Mouse (Mus musculus): ENCODE data around the gene Ripor2. TPM values are rescaled to one million over a fixed set of nuclear protein-coding genes. Genes with fewer than 3 reads are reported as not detected.

The Ripor2 gene
- polyA plus RNA-seq (2015; fragmentation: Nextera tagmentation; extraction: Ambion mirVana), result 2.7 and 3.3 TPM in 2 replicates

- Histone ChIP-seq H3K36me3 (no peaks in the 10 kb centered on the region), H3K4me2 (no peak within 1 kb of the TSS), H3K27me3 (replicated peaks) (no peaks in the 10 kb centered on the region), H3K4me1 (no peaks in the 10 kb centered on the region; the same call in 1 of the 2 replicates), H3K9me3 (no peaks in the 10 kb centered on the region), H3K4me3 (replicated peaks) (no peak within 1 kb of the TSS), H3K9ac (no peak within 1 kb of the TSS), H3K27ac (no peak within 1 kb of the TSS)
- 70% methylated on average over 10 of the region's 10 CpGs for WGBS
- ATAC-seq (ENCODE audit: insufficient read depth, low FRiP score, low read depth), result no peak
Observed at GRCm38 (mm10) chr13:24581833-24582232, at the start of gene Ripor2. Gene Ripor2 (plus strand): TSS chr13:24582189.

GRCm38 (mm10) chr13:24536531-24537167 lies 45.3 kb upstream of the Ripor2 start:
- ATAC-seq (ENCODE audit: insufficient read depth, low FRiP score, low read depth), result no peak
- Histone ChIP-seq H3K27me3 (replicated peaks) (no peaks in the 10 kb centered on the region), H3K9me3 (no peaks in the 10 kb centered on the region), H3K27ac (no peak overlapping the region), H3K4me2 (no peak overlapping the region), H3K36me3 (no peaks in the 10 kb centered on the region), H3K9ac (no peak overlapping the region), H3K4me1 (no peaks in the 10 kb centered on the region), H3K4me3 (replicated peaks) (no peak overlapping the region)
- 77% methylated on average over 6 of the region's 6 CpGs for whole genome bisulfite sequencing

- no peaks in the 10 kb centered on the region for H3K36me3 ChIP-seq
- no peaks in the 10 kb centered on the region for H3K9me3 ChIP-seq
- H3K27me3 ChIP-seq (replicated peaks), result no peaks in the 10 kb centered on the region
- no peak overlapping the region for H3K27ac ChIP-seq
- no peak overlapping the region for H3K9ac ChIP-seq
- WGBS, result 89% methylated on average over 2 of the region's 2 CpGs
- no peak overlapping the region for H3K4me3 ChIP-seq (replicated peaks)
- no peaks in the 10 kb centered on the region for H3K4me1 ChIP-seq
- H3K4me2 ChIP-seq, result no peak overlapping the region
- ATAC-seq (ENCODE audit: insufficient read depth, low FRiP score, low read depth), result no peak
Observed at GRCm38 (mm10) chr13:24538012-24538411, 44.0 kb upstream of the Ripor2 start.

- H3K9ac ChIP-seq, result no peak overlapping the region
- WGBS, result 66% methylated on average over 5 of the region's 5 CpGs
- H3K36me3 ChIP-seq, result no peaks in the 10 kb centered on the region
- H3K4me2 ChIP-seq, result no peak overlapping the region
- no peaks in the 10 kb centered on the region for H3K27me3 ChIP-seq (replicated peaks)
- no peak overlapping the region for H3K4me3 ChIP-seq (replicated peaks)
- no peaks in the 10 kb centered on the region for H3K9me3 ChIP-seq
- no peak overlapping the region for H3K27ac ChIP-seq
- no peaks in the 10 kb centered on the region for H3K4me1 ChIP-seq
- no peak for ATAC-seq (ENCODE audit: insufficient read depth, low FRiP score, low read depth)
Observed at GRCm38 (mm10) chr13:24538941-24539340, 43.0 kb upstream of the Ripor2 start.

- no peak for ATAC-seq (ENCODE audit: insufficient read depth, low FRiP score, low read depth)
- WGBS, result 50% methylated on average over 1 of the region's 1 CpGs
- no peak overlapping the region for H3K27ac ChIP-seq
Observed at GRCm38 (mm10) chr13:24545677-24546076, 36.3 kb upstream of the Ripor2 start.

GRCm38 (mm10) chr13:24546801-24547459 lies 35.1 kb upstream of the Ripor2 start:
- H3K9ac ChIP-seq, result no peak overlapping the region
- ATAC-seq (ENCODE audit: insufficient read depth, low FRiP score, low read depth), result no peak
- no peak overlapping the region for H3K4me3 ChIP-seq (replicated peaks)
- H3K4me1 ChIP-seq, result 0 out of 2 replicates have a peak, but pooled peaks cover 3% of the 10 kb centered on the region
- no peaks in the 10 kb centered on the region for H3K9me3 ChIP-seq
- 79% methylated on average over 12 of the region's 12 CpGs for WGBS
- H3K36me3 ChIP-seq, result no peaks in the 10 kb centered on the region
- no peaks in the 10 kb centered on the region for H3K27me3 ChIP-seq (replicated peaks)
- no peak overlapping the region for H3K27ac ChIP-seq
- no peak overlapping the region for H3K4me2 ChIP-seq

More at GRCm38 (mm10) chr13:24545677-24546076, 36.3 kb upstream of the Ripor2 start:
- Histone ChIP-seq H3K4me3 (replicated peaks) (no peak overlapping the region), H3K9me3 (no peaks in the 10 kb centered on the region), H3K4me1 (no peaks in the 10 kb centered on the region), H3K27me3 (replicated peaks) (no peaks in the 10 kb centered on the region), H3K9ac (no peak overlapping the region), H3K36me3 (no peaks in the 10 kb centered on the region), H3K4me2 (no peak overlapping the region)

GRCm38 (mm10) chr13:24548911-24549310 lies 33.1 kb upstream of the Ripor2 start:
- no peak overlapping the region for H3K9ac ChIP-seq
- H3K36me3 ChIP-seq, result no peaks in the 10 kb centered on the region
- no peak overlapping the region for H3K27ac ChIP-seq
- no peak overlapping the region for H3K4me3 ChIP-seq (replicated peaks)
- H3K4me1 ChIP-seq, result 0 out of 2 replicates have a peak, but pooled peaks cover 7% of the 10 kb centered on the region
- H3K27me3 ChIP-seq (replicated peaks), result no peaks in the 10 kb centered on the region
- no peak overlapping the region for H3K4me2 ChIP-seq
- ATAC-seq (ENCODE audit: insufficient read depth, low FRiP score, low read depth), result no peak
- H3K9me3 ChIP-seq, result no peaks in the 10 kb centered on the region

GRCm38 (mm10) chr13:24551100-24551931 lies 30.7 kb upstream of the Ripor2 start:
- 38% methylated on average over 9 of the region's 14 CpGs for WGBS
- H3K9ac ChIP-seq, result no peak overlapping the region
- no peak overlapping the region for H3K4me3 ChIP-seq (replicated peaks)
- peak; percentile 83 for ATAC-seq (ENCODE audit: insufficient read depth, low FRiP score, low read depth)
- H3K27me3 ChIP-seq (replicated peaks), result no peaks in the 10 kb centered on the region
- H3K9me3 ChIP-seq, result no peaks in the 10 kb centered on the region
- H3K4me2 ChIP-seq, result no peak overlapping the region
- no peak overlapping the region for H3K27ac ChIP-seq
- no peaks in the 10 kb centered on the region for H3K36me3 ChIP-seq
- 0 out of 2 replicates have a peak, but pooled peaks cover 7% of the 10 kb centered on the region for H3K4me1 ChIP-seq

- WGBS, result 45% methylated on average over 4 of the region's 4 CpGs
- Histone ChIP-seq H3K4me3 (replicated peaks) (no peak overlapping the region), H3K4me1 (0 out of 2 replicates have a peak, but pooled peaks cover 7% of the 10 kb centered on the region), H3K27me3 (replicated peaks) (no peaks in the 10 kb centered on the region), H3K9ac (no peak overlapping the region), H3K9me3 (no peaks in the 10 kb centered on the region), H3K4me2 (no peak overlapping the region), H3K27ac (no peak overlapping the region), H3K36me3 (no peaks in the 10 kb centered on the region)
- 0 out of 2 replicates have a peak, but pooled peaks have one; percentile 54 for ATAC-seq (ENCODE audit: insufficient read depth, low FRiP score, low read depth)
Observed at GRCm38 (mm10) chr13:24552039-24552438, 29.9 kb upstream of the Ripor2 start.

GRCm38 (mm10) chr13:24561391-24561790 lies 20.6 kb upstream of the Ripor2 start:
- Histone ChIP-seq H3K36me3 (no peaks in the 10 kb centered on the region), H3K27ac (no peak overlapping the region), H3K4me2 (no peak overlapping the region), H3K9ac (no peak overlapping the region), H3K4me1 (peaks cover 13% of the 10 kb centered on the region; the same call in 1 of the 2 replicates), H3K4me3 (replicated peaks) (no peak overlapping the region), H3K9me3 (no peaks in the 10 kb centered on the region), H3K27me3 (replicated peaks) (no peaks in the 10 kb centered on the region)
- ATAC-seq (ENCODE audit: insufficient read depth, low FRiP score, low read depth), result no peak
- WGBS, result 87% methylated on average over 5 of the region's 5 CpGs

GRCm38 (mm10) chr13:24564706-24565105 lies 17.3 kb upstream of the Ripor2 start:
- H3K9me3 ChIP-seq, result no peaks in the 10 kb centered on the region

More at GRCm38 (mm10) chr13:24564706-24565105, 17.3 kb upstream of the Ripor2 start:
- Histone ChIP-seq H3K27me3 (replicated peaks) (no peaks in the 10 kb centered on the region), H3K9ac (no peak overlapping the region), H3K4me3 (replicated peaks) (no peak overlapping the region), H3K27ac (peak overlapping the region; percentile 87), H3K4me2 (no peak overlapping the region), H3K4me1 (peaks cover 20% of the 10 kb centered on the region; the same call in 1 of the 2 replicates), H3K36me3 (no peaks in the 10 kb centered on the region)
- WGBS, result 67% methylated on average over 8 of the region's 8 CpGs
- ATAC-seq (ENCODE audit: insufficient read depth, low FRiP score, low read depth), result no peak

Measured in stomach, embryonic 15.5 days (tissue).